Mouse (Mus musculus): Measurements from ENCODE around the gene Zfp646. TPM values are rescaled to one million over a fixed set of nuclear protein-coding genes. Genes with fewer than 3 reads are reported as not detected.

The Zfp646 gene
- polyA plus RNA-seq, 1 experiment = 18.4 TPM

- Histone ChIP-seq H3K4me3 (ENCODE audit: insufficient read depth, low read length) (no peak overlapping the region), H3K27ac (ENCODE audit: insufficient read depth, low read length) (no peak overlapping the region), H3K4me1 (ENCODE audit: control insufficient read depth, insufficient read depth, low read length) (no peaks in the 10 kb centered on the region)
- TF ChIP-seq CTCF (IDR thresholded peaks at IDR 0.05; ENCODE audit: borderline replicate concordance, insufficient read depth, low read length) = peak; percentile 55; the same call in 1 of the 2 replicates
- no peak for TF ChIP-seq POLR2A (IDR thresholded peaks at IDR 0.05; ENCODE audit: low read depth, low read length)
Observed at GRCm38 (mm10) chr7:127896384-127896783, 20.4 kb downstream of the Zfp646 start.

- TF ChIP-seq POLR2A (IDR thresholded peaks at IDR 0.05; ENCODE audit: low read depth, low read length) = no peak
- TF ChIP-seq CTCF (IDR thresholded peaks at IDR 0.05; ENCODE audit: borderline replicate concordance, insufficient read depth, low read length) = no peak
- Histone ChIP-seq H3K27ac (ENCODE audit: insufficient read depth, low read length) (no peak overlapping the region), H3K4me3 (ENCODE audit: insufficient read depth, low read length) (no peak overlapping the region), H3K4me1 (ENCODE audit: control insufficient read depth, insufficient read depth, low read length) (no peaks in the 10 kb centered on the region)
Observed at GRCm38 (mm10) chr7:127897542-127897941, 21.5 kb downstream of the Zfp646 start.

GRCm38 (mm10) chr7:127898179-127898956 lies 22.3 kb downstream of the Zfp646 start:
- TF ChIP-seq POLR2A (IDR thresholded peaks at IDR 0.05; ENCODE audit: low read depth, low read length) = no peak
- no peak for TF ChIP-seq CTCF (IDR thresholded peaks at IDR 0.05; ENCODE audit: borderline replicate concordance, insufficient read depth, low read length)
- Histone ChIP-seq H3K4me3 (ENCODE audit: insufficient read depth, low read length) (no peak overlapping the region), H3K4me1 (ENCODE audit: control insufficient read depth, insufficient read depth, low read length) (no peaks in the 10 kb centered on the region), H3K27ac (ENCODE audit: insufficient read depth, low read length) (no peak overlapping the region)

GRCm38 (mm10) chr7:127899997-127900396 lies 24.0 kb downstream of the Zfp646 start:
- no peak for TF ChIP-seq CTCF (IDR thresholded peaks at IDR 0.05; ENCODE audit: borderline replicate concordance, insufficient read depth, low read length)
- no peak for TF ChIP-seq POLR2A (IDR thresholded peaks at IDR 0.05; ENCODE audit: low read depth, low read length)
- H3K27ac ChIP-seq (ENCODE audit: insufficient read depth, low read length) = no peak overlapping the region
- H3K4me1 ChIP-seq (ENCODE audit: control insufficient read depth, insufficient read depth, low read length) = no peaks in the 10 kb centered on the region
- H3K4me3 ChIP-seq (ENCODE audit: insufficient read depth, low read length) = no peak overlapping the region

GRCm38 (mm10) chr7:127901772-127902171 lies 25.8 kb downstream of the Zfp646 start:
- Histone ChIP-seq H3K27ac (ENCODE audit: insufficient read depth, low read length) (no peak overlapping the region), H3K4me3 (ENCODE audit: insufficient read depth, low read length) (no peak overlapping the region), H3K4me1 (ENCODE audit: control insufficient read depth, insufficient read depth, low read length) (no peaks in the 10 kb centered on the region)
- no peak for TF ChIP-seq CTCF (IDR thresholded peaks at IDR 0.05; ENCODE audit: borderline replicate concordance, insufficient read depth, low read length)
- TF ChIP-seq POLR2A (IDR thresholded peaks at IDR 0.05; ENCODE audit: low read depth, low read length) = no peak

GRCm38 (mm10) chr7:127903971-127904796 lies 28.2 kb downstream of the Zfp646 start, which contains the start of gene Bckdk:
Gene Bckdk, plus strand, starts transcription at chr7:127904082.
- peak within 1 kb of the TSS; percentile 85 for H3K4me3 ChIP-seq (ENCODE audit: insufficient read depth, low read length)
- peak within 1 kb of the TSS; percentile 49; the same call in 1 of the 2 replicates for H3K27ac ChIP-seq (ENCODE audit: insufficient read depth, low read length)
- no peaks in the 10 kb centered on the region for H3K4me1 ChIP-seq (ENCODE audit: control insufficient read depth, insufficient read depth, low read length)
- peak; percentile 83 for TF ChIP-seq POLR2A (IDR thresholded peaks at IDR 0.05; ENCODE audit: low read depth, low read length)
- no peak for TF ChIP-seq CTCF (IDR thresholded peaks at IDR 0.05; ENCODE audit: borderline replicate concordance, insufficient read depth, low read length)

- TF ChIP-seq POLR2A (IDR thresholded peaks at IDR 0.05; ENCODE audit: low read depth, low read length) (no peak), CTCF (IDR thresholded peaks at IDR 0.05; ENCODE audit: borderline replicate concordance, insufficient read depth, low read length) (no peak)
- H3K4me1 ChIP-seq (ENCODE audit: control insufficient read depth, insufficient read depth, low read length) = no peaks in the 10 kb centered on the region
- H3K4me3 ChIP-seq (ENCODE audit: insufficient read depth, low read length) = no peak overlapping the region
- H3K27ac ChIP-seq (ENCODE audit: insufficient read depth, low read length) = no peak overlapping the region
Observed at GRCm38 (mm10) chr7:127907939-127908338, 31.9 kb downstream of the Zfp646 start.

- TF ChIP-seq POLR2A (IDR thresholded peaks at IDR 0.05; ENCODE audit: low read depth, low read length) = no peak
- no peak for TF ChIP-seq CTCF (IDR thresholded peaks at IDR 0.05; ENCODE audit: borderline replicate concordance, insufficient read depth, low read length)
- Histone ChIP-seq H3K4me3 (ENCODE audit: insufficient read depth, low read length) (no peak overlapping the region), H3K27ac (ENCODE audit: insufficient read depth, low read length) (no peak overlapping the region), H3K4me1 (ENCODE audit: control insufficient read depth, insufficient read depth, low read length) (no peaks in the 10 kb centered on the region)
Observed at GRCm38 (mm10) chr7:127908656-127909055, 32.6 kb downstream of the Zfp646 start.

GRCm38 (mm10) chr7:127912190-127912871 lies 36.3 kb downstream of the Zfp646 start, which contains the start of gene Kat8:
Gene Kat8, plus strand, starts transcription at chr7:127912516.
- H3K27ac ChIP-seq (ENCODE audit: insufficient read depth, low read length) = peak within 1 kb of the TSS; percentile 32
- TF ChIP-seq CTCF (IDR thresholded peaks at IDR 0.05; ENCODE audit: borderline replicate concordance, insufficient read depth, low read length) = no peak
- peak; percentile 79 for TF ChIP-seq POLR2A (IDR thresholded peaks at IDR 0.05; ENCODE audit: low read depth, low read length)
- peak within 1 kb of the TSS; percentile 87 for H3K4me3 ChIP-seq (ENCODE audit: insufficient read depth, low read length)
- H3K4me1 ChIP-seq (ENCODE audit: control insufficient read depth, insufficient read depth, low read length) = no peaks in the 10 kb centered on the region; the same call in 1 of the 2 replicates
